Mouse (Mus musculus): Measurements from ENCODE around the gene Cyp1b1. TPM values are rescaled to one million over a fixed set of nuclear protein-coding genes. Genes with fewer than 3 reads are reported as not detected.

Gene Cyp1b1
- polyA plus RNA-seq, 1 experiment from 2014 or later = 9.2 TPM

- no peak overlapping the region for H3K4me3 ChIP-seq (replicated peaks; ENCODE audit: low read depth, low read length)
- 6% methylated on average over 6 of the region's 6 CpGs for WGBS
- no peaks in the 10 kb centered on the region for H3K9me3 ChIP-seq (ENCODE audit: control insufficient read depth, low read length)
- peaks cover 26% of the 10 kb centered on the region for H3K4me1 ChIP-seq (ENCODE audit: control insufficient read depth, insufficient read depth, low read length)
- H3K27me3 ChIP-seq (ENCODE audit: control insufficient read depth, insufficient read depth, low read length) = peaks cover 65% of the 10 kb centered on the region
- ATAC-seq (ENCODE audit: low FRiP score, low TSS enrichment) (no peak), DNase-seq (no peak)
- no peak overlapping the region for H3K4me2 ChIP-seq (ENCODE audit: low read length)
- H3K9ac ChIP-seq (replicated peaks; ENCODE audit: low read length) = no peak overlapping the region
- no peak overlapping the region for H3K27ac ChIP-seq (replicated peaks; ENCODE audit: low read depth, low read length)
- no peaks in the 10 kb centered on the region for H3K36me3 ChIP-seq (ENCODE audit: control insufficient read depth, insufficient read depth, low read length)
These were observed 2.9 kb downstream of the Cyp1b1 start for GRCm38 (mm10) chr17:79711944-79712343.

- Histone ChIP-seq H3K27ac (replicated peaks; ENCODE audit: low read depth, low read length) (no peak overlapping the region), H3K4me2 (ENCODE audit: low read length) (no peak overlapping the region), H3K4me1 (ENCODE audit: control insufficient read depth, insufficient read depth, low read length) (peaks cover 22% of the 10 kb centered on the region), H3K4me3 (replicated peaks; ENCODE audit: low read depth, low read length) (no peak overlapping the region), H3K27me3 (ENCODE audit: control insufficient read depth, insufficient read depth, low read length) (peaks cover 57% of the 10 kb centered on the region), H3K9ac (replicated peaks; ENCODE audit: low read length) (no peak overlapping the region), H3K9me3 (ENCODE audit: control insufficient read depth, low read length) (no peaks in the 10 kb centered on the region), H3K36me3 (ENCODE audit: control insufficient read depth, insufficient read depth, low read length) (no peaks in the 10 kb centered on the region)
- DNase-seq (no peak), ATAC-seq (ENCODE audit: low FRiP score, low TSS enrichment) (no peak)
- WGBS = 4% methylated on average over 15 of the region's 15 CpGs
These were observed 4.5 kb downstream of the Cyp1b1 start for GRCm38 (mm10) chr17:79710246-79710842.

- Histone ChIP-seq H3K27ac (replicated peaks; ENCODE audit: low read depth, low read length) (no peak overlapping the region), H3K4me2 (ENCODE audit: low read length) (no peak overlapping the region), H3K36me3 (ENCODE audit: control insufficient read depth, insufficient read depth, low read length) (no peaks in the 10 kb centered on the region), H3K9ac (replicated peaks; ENCODE audit: low read length) (no peak overlapping the region), H3K27me3 (ENCODE audit: control insufficient read depth, insufficient read depth, low read length) (peaks cover 50% of the 10 kb centered on the region), H3K4me1 (ENCODE audit: control insufficient read depth, insufficient read depth, low read length) (peaks cover 16% of the 10 kb centered on the region), H3K4me3 (replicated peaks; ENCODE audit: low read depth, low read length) (no peak overlapping the region), H3K9me3 (ENCODE audit: control insufficient read depth, low read length) (no peaks in the 10 kb centered on the region)
- ATAC-seq (ENCODE audit: low FRiP score, low TSS enrichment) (no peak), DNase-seq (no peak)
- WGBS = 31% methylated on average over 1 of the region's 1 CpGs
These were observed 5.1 kb downstream of the Cyp1b1 start for GRCm38 (mm10) chr17:79709718-79710117.

- Histone ChIP-seq H3K4me3 (replicated peaks; ENCODE audit: low read depth, low read length) (no peak overlapping the region), H3K4me2 (ENCODE audit: low read length) (no peak overlapping the region), H3K9ac (replicated peaks; ENCODE audit: low read length) (no peak overlapping the region), H3K4me1 (ENCODE audit: control insufficient read depth, insufficient read depth, low read length) (peaks cover 3% of the 10 kb centered on the region; the same call in 1 of the 2 replicates), H3K36me3 (ENCODE audit: control insufficient read depth, insufficient read depth, low read length) (no peaks in the 10 kb centered on the region), H3K9me3 (ENCODE audit: control insufficient read depth, low read length) (no peaks in the 10 kb centered on the region), H3K27ac (replicated peaks; ENCODE audit: low read depth, low read length) (no peak overlapping the region), H3K27me3 (ENCODE audit: control insufficient read depth, insufficient read depth, low read length) (peaks cover 35% of the 10 kb centered on the region)
- no peak for DNase-seq
- WGBS = 8% methylated on average over 7 of the region's 7 CpGs
- ATAC-seq (ENCODE audit: low FRiP score, low TSS enrichment) = no peak
These were observed 6.7 kb downstream of the Cyp1b1 start for GRCm38 (mm10) chr17:79708168-79708567.

- Histone ChIP-seq H3K9ac (replicated peaks; ENCODE audit: low read length) (no peak overlapping the region), H3K4me3 (replicated peaks; ENCODE audit: low read depth, low read length) (no peak overlapping the region), H3K36me3 (ENCODE audit: control insufficient read depth, insufficient read depth, low read length) (no peaks in the 10 kb centered on the region), H3K27ac (replicated peaks; ENCODE audit: low read depth, low read length) (no peak overlapping the region), H3K4me1 (ENCODE audit: control insufficient read depth, insufficient read depth, low read length) (no peaks in the 10 kb centered on the region), H3K27me3 (ENCODE audit: control insufficient read depth, insufficient read depth, low read length) (peaks cover 15% of the 10 kb centered on the region), H3K4me2 (ENCODE audit: low read length) (no peak overlapping the region), H3K9me3 (ENCODE audit: control insufficient read depth, low read length) (no peaks in the 10 kb centered on the region)
- ATAC-seq (ENCODE audit: low FRiP score, low TSS enrichment) = no peak
- no peak for DNase-seq
- WGBS = 79% methylated on average over 9 of the region's 9 CpGs
These were observed 9.0 kb downstream of the Cyp1b1 start for GRCm38 (mm10) chr17:79705671-79706455.

GRCm38 (mm10) chr17:79700871-79701270 is 14.0 kb downstream of the Cyp1b1 start:
- Histone ChIP-seq H3K36me3 (ENCODE audit: control insufficient read depth, insufficient read depth, low read length) (no peaks in the 10 kb centered on the region), H3K27me3 (ENCODE audit: control insufficient read depth, insufficient read depth, low read length) (no peaks in the 10 kb centered on the region), H3K4me2 (ENCODE audit: low read length) (no peak overlapping the region), H3K27ac (replicated peaks; ENCODE audit: low read depth, low read length) (no peak overlapping the region), H3K4me1 (ENCODE audit: control insufficient read depth, insufficient read depth, low read length) (no peaks in the 10 kb centered on the region), H3K9ac (replicated peaks; ENCODE audit: low read length) (no peak overlapping the region), H3K4me3 (replicated peaks; ENCODE audit: low read depth, low read length) (no peak overlapping the region), H3K9me3 (ENCODE audit: control insufficient read depth, low read length) (no peaks in the 10 kb centered on the region)
- ATAC-seq (ENCODE audit: low FRiP score, low TSS enrichment) = no peak
- DNase-seq = no peak
- 90% methylated on average over 5 of the region's 5 CpGs for WGBS

- Histone ChIP-seq H3K27me3 (ENCODE audit: control insufficient read depth, insufficient read depth, low read length) (no peaks in the 10 kb centered on the region), H3K4me3 (replicated peaks; ENCODE audit: low read depth, low read length) (no peak overlapping the region), H3K4me1 (ENCODE audit: control insufficient read depth, insufficient read depth, low read length) (no peaks in the 10 kb centered on the region), H3K27ac (replicated peaks; ENCODE audit: low read depth, low read length) (no peak overlapping the region), H3K9ac (replicated peaks; ENCODE audit: low read length) (no peak overlapping the region), H3K9me3 (ENCODE audit: control insufficient read depth, low read length) (no peaks in the 10 kb centered on the region), H3K36me3 (ENCODE audit: control insufficient read depth, insufficient read depth, low read length) (no peaks in the 10 kb centered on the region), H3K4me2 (ENCODE audit: low read length) (no peak overlapping the region)
- 29% methylated on average over 1 of the region's 1 CpGs for WGBS
- ATAC-seq (ENCODE audit: low FRiP score, low TSS enrichment) (no peak), DNase-seq (no peak)
These were observed 15.7 kb downstream of the Cyp1b1 start for GRCm38 (mm10) chr17:79699197-79699596.

GRCm38 (mm10) chr17:79695541-79695940 is 19.3 kb downstream of the Cyp1b1 start:
- Histone ChIP-seq H3K27me3 (ENCODE audit: control insufficient read depth, insufficient read depth, low read length) (no peaks in the 10 kb centered on the region), H3K36me3 (ENCODE audit: control insufficient read depth, insufficient read depth, low read length) (no peaks in the 10 kb centered on the region), H3K27ac (replicated peaks; ENCODE audit: low read depth, low read length) (no peak overlapping the region), H3K4me2 (ENCODE audit: low read length) (no peak overlapping the region), H3K9me3 (ENCODE audit: control insufficient read depth, low read length) (no peaks in the 10 kb centered on the region), H3K4me3 (replicated peaks; ENCODE audit: low read depth, low read length) (no peak overlapping the region), H3K4me1 (ENCODE audit: control insufficient read depth, insufficient read depth, low read length) (no peaks in the 10 kb centered on the region), H3K9ac (replicated peaks; ENCODE audit: low read length) (no peak overlapping the region)
- ATAC-seq (ENCODE audit: low FRiP score, low TSS enrichment) (no peak), DNase-seq (no peak)
- WGBS = 88% methylated on average over 6 of the region's 6 CpGs

- 86% methylated on average over 4 of the region's 4 CpGs for WGBS
- Histone ChIP-seq H3K36me3 (ENCODE audit: control insufficient read depth, insufficient read depth, low read length) (no peaks in the 10 kb centered on the region), H3K27ac (replicated peaks; ENCODE audit: low read depth, low read length) (no peak overlapping the region), H3K27me3 (ENCODE audit: control insufficient read depth, insufficient read depth, low read length) (no peaks in the 10 kb centered on the region), H3K4me1 (ENCODE audit: control insufficient read depth, insufficient read depth, low read length) (no peaks in the 10 kb centered on the region), H3K9ac (replicated peaks; ENCODE audit: low read length) (no peak overlapping the region), H3K4me2 (ENCODE audit: low read length) (no peak overlapping the region), H3K9me3 (ENCODE audit: control insufficient read depth, low read length) (no peaks in the 10 kb centered on the region), H3K4me3 (replicated peaks; ENCODE audit: low read depth, low read length) (no peak overlapping the region)
- DNase-seq (no peak), ATAC-seq (ENCODE audit: low FRiP score, low TSS enrichment) (no peak)
These were observed 19.8 kb downstream of the Cyp1b1 start for GRCm38 (mm10) chr17:79695106-79695505.
